Mouse (Mus musculus): ENCODE data around the gene Csnk1g2. TPM values are rescaled to one million over a fixed set of nuclear protein-coding genes. Genes with fewer than 3 reads are reported as not detected.

Gene Csnk1g2
- polyA plus RNA-seq, 1 experiment: 75.2 TPM

DNA sequence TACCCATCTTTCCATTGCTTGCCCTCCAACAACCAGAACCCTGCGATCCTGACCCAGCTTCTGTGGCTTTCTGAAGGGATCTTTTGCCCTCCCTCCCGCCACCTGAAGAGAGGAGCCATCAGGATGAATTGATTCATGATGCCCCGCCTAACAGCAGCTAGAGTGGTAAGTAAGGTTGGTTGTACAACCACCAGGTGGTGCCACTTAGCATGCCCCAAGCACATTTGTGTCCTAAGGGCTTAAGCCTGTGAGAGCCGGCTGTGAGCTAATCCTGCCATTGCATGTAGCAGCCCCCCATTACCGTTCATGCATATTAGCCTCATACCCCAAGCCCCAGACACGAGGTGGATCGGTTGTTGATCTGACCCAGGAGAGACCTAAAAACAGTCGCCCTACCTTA lies 43.7 kb upstream of the Csnk1g2 start:
- H3K4me3 ChIP-seq (replicated peaks; ENCODE audit: control insufficient read depth, low read depth, low read length): peak overlapping the region; percentile 49
- WGBS: 3% methylated on average over 8 of the region's 8 CpGs
- peak overlapping the region; percentile 62 for H3K27ac ChIP-seq (ENCODE audit: control insufficient read depth, insufficient read depth, low read depth, low read length, poor library complexity)
- TF ChIP-seq POLR2A (IDR thresholded peaks at IDR 0.05; ENCODE audit: borderline replicate concordance, control insufficient read depth, low read depth, low read length) (no peak), CTCF (IDR thresholded peaks at IDR 0.05; ENCODE audit: control insufficient read depth, insufficient read depth, low read length) (peak; percentile 77)
- H3K4me1 ChIP-seq (ENCODE audit: control insufficient read depth, insufficient read depth, low read length): peaks cover 7% of the 10 kb centered on the region

- no peak overlapping the region for H3K4me3 ChIP-seq (replicated peaks; ENCODE audit: control insufficient read depth, low read depth, low read length)
- H3K27ac ChIP-seq (ENCODE audit: control insufficient read depth, insufficient read depth, low read depth, low read length, poor library complexity): no peak overlapping the region
- WGBS: 74% methylated on average over 5 of the region's 5 CpGs
- H3K4me1 ChIP-seq (ENCODE audit: control insufficient read depth, insufficient read depth, low read length): peaks cover 5% of the 10 kb centered on the region
- TF ChIP-seq POLR2A (IDR thresholded peaks at IDR 0.05; ENCODE audit: borderline replicate concordance, control insufficient read depth, low read depth, low read length): no peak
- no peak for TF ChIP-seq CTCF (IDR thresholded peaks at IDR 0.05; ENCODE audit: control insufficient read depth, insufficient read depth, low read length)
These were observed 39.6 kb upstream of the Csnk1g2 start for GRCm38 (mm10) chr10:80583047-80583446.

DNA sequence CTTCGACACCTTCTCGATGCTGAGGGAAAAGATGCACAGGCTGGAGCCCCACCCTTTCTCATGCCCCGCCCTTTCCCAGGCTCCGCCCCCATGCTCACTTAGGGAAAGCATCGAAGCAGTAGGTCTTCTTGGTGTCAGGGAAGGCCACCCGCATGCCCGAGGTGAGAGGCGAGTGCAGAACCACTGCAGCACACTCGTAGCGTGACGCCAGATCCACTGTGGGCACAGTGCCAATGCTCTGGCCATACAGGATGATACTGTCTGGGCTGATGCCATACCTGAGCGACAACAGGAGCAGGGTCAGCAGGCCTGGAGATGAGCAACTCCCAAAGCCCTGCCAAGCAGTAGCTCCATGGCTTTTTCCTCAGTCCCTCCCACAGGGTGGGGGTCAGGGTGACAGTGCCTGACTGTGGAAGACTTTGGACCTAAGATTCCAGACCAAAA lies 38.6 kb upstream of the Csnk1g2 start:
- Histone ChIP-seq H3K27ac (ENCODE audit: control insufficient read depth, insufficient read depth, low read depth, low read length, poor library complexity) (no peak overlapping the region), H3K4me1 (ENCODE audit: control insufficient read depth, insufficient read depth, low read length) (peaks cover 2% of the 10 kb centered on the region), H3K4me3 (replicated peaks; ENCODE audit: control insufficient read depth, low read depth, low read length) (no peak overlapping the region)
- WGBS: 67% methylated on average over 12 of the region's 12 CpGs
- TF ChIP-seq POLR2A (IDR thresholded peaks at IDR 0.05; ENCODE audit: borderline replicate concordance, control insufficient read depth, low read depth, low read length) (no peak), CTCF (IDR thresholded peaks at IDR 0.05; ENCODE audit: control insufficient read depth, insufficient read depth, low read length) (no peak)

DNA sequence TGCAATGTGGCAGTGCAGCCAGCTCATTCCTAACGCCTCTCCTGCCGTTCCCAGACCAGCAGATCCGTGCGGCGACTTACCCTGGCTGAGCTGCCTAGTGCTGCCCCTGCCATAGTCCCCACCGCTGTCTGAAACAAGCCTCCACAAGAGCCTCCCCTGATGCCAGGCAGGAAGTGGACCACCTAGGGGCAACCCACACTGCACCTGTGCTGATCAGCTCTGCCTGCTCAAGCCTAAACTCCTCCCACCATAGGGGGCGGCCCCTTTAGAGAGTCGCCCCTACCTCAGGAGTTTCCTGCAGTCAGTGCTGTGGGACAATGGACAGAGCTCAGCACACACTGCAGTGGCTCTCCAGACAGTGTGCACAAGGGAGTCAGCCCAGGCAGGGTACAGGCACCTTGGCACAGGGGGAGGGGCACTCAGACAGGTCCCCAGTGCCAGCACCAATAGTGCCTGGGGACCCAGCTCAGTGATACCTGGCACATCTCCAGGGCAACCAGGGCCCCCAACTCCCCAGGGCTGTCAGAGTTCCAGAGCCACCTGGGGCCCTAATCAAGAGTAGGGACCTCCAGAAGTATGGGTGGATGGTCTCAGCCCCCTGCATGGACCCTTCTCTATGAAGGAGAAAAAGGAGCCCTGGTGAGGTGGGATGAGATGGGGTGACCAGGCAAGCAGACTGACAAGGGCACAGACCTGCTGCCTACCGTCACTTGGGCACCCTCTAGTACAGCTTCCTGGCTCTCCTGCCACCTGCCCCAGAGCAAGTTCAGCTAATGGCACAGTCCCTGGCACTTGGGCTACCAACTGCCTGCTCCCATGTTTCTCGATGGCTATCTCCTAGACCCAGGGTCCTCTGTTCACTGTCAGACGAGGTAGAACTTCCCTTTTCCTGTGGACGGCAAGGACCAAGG lies 37.7 kb upstream of the Csnk1g2 start:
- no peak for TF ChIP-seq CTCF (IDR thresholded peaks at IDR 0.05; ENCODE audit: control insufficient read depth, insufficient read depth, low read length)
- WGBS: 73% methylated on average over 12 of the region's 12 CpGs
- Histone ChIP-seq H3K4me3 (replicated peaks; ENCODE audit: control insufficient read depth, low read depth, low read length) (no peak overlapping the region), H3K27ac (ENCODE audit: control insufficient read depth, insufficient read depth, low read depth, low read length, poor library complexity) (no peak overlapping the region), H3K4me1 (ENCODE audit: control insufficient read depth, insufficient read depth, low read length) (peaks cover 2% of the 10 kb centered on the region; the same call in 1 of the 2 replicates)

- no peak overlapping the region for H3K27ac ChIP-seq (ENCODE audit: control insufficient read depth, insufficient read depth, low read depth, low read length, poor library complexity)
- WGBS: 93% methylated on average over 8 of the region's 8 CpGs
- H3K4me1 ChIP-seq (ENCODE audit: control insufficient read depth, insufficient read depth, low read length): peaks cover 2% of the 10 kb centered on the region; the same call in 1 of the 2 replicates
- H3K4me3 ChIP-seq (replicated peaks; ENCODE audit: control insufficient read depth, low read depth, low read length): no peak overlapping the region
- TF ChIP-seq POLR2A (IDR thresholded peaks at IDR 0.05; ENCODE audit: borderline replicate concordance, control insufficient read depth, low read depth, low read length) (no peak), CTCF (IDR thresholded peaks at IDR 0.05; ENCODE audit: control insufficient read depth, insufficient read depth, low read length) (no peak)
These were observed 37.1 kb upstream of the Csnk1g2 start for GRCm38 (mm10) chr10:80585581-80585980.

DNA sequence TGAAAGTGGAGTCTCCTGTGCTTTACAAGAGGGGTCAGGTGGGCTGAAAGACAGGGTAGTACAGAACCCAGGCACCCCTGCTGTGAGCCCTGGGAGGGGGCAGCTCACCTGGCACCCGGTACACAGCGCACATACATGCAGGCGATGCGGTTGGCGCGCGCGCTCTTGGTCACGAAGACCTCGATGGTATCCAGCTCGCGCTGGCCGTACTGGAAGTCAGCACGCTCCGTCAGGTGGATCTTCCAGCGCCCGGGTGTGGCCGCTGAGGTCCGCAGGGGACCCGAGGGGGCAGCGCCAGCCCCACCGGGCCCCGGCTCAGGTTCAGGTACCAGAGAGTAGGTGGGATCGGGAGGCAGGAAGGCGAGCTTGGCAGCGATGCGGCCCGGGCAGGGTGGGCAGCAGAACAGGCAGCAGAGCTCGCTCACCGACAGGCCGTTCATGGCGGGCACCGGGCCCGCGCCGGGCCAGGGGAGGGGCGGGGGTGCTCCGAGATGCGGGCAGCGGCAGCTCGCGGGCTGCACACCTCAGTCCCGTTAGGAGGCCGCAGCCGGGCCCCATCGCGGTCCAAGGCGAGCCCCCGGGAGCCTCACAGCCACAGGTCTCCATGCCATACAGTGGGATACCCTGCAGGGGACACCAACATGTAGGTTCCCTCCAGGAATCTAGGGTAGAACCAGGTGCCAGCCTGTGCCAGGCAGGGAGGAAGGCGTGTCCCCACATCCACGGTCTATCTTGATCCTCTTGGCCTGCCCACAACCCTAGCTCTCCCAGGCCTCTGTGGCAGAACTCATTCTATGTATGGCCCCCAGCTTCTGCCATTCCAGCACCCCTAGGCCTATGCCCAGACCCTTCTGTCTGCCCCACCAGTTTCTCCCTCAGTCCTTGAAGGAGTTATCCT lies 36.0 kb upstream of the Csnk1g2 start:
- TF ChIP-seq POLR2A (IDR thresholded peaks at IDR 0.05; ENCODE audit: borderline replicate concordance, control insufficient read depth, low read depth, low read length): no peak
- TF ChIP-seq CTCF (IDR thresholded peaks at IDR 0.05; ENCODE audit: control insufficient read depth, insufficient read depth, low read length): no peak
- no peak overlapping the region for H3K4me3 ChIP-seq (replicated peaks; ENCODE audit: control insufficient read depth, low read depth, low read length)
- H3K4me1 ChIP-seq (ENCODE audit: control insufficient read depth, insufficient read depth, low read length): peaks cover 2% of the 10 kb centered on the region; the same call in 1 of the 2 replicates
- peak overlapping the region; percentile 17 for H3K27ac ChIP-seq (ENCODE audit: control insufficient read depth, insufficient read depth, low read depth, low read length, poor library complexity)
- WGBS: 92% methylated on average over 51 of the region's 51 CpGs

GRCm38 (mm10) chr10:80587305-80587657 lies 35.4 kb upstream of the Csnk1g2 start:
- WGBS: 32% methylated on average over 4 of the region's 4 CpGs
- H3K27ac ChIP-seq (ENCODE audit: control insufficient read depth, insufficient read depth, low read depth, low read length, poor library complexity): peak overlapping the region; percentile 35; the same call in 1 of the 2 replicates
- no peak for TF ChIP-seq POLR2A (IDR thresholded peaks at IDR 0.05; ENCODE audit: borderline replicate concordance, control insufficient read depth, low read depth, low read length)
- no peak for TF ChIP-seq CTCF (IDR thresholded peaks at IDR 0.05; ENCODE audit: control insufficient read depth, insufficient read depth, low read length)
- H3K4me1 ChIP-seq (ENCODE audit: control insufficient read depth, insufficient read depth, low read length): peaks cover 2% of the 10 kb centered on the region; the same call in 1 of the 2 replicates
- H3K4me3 ChIP-seq (replicated peaks; ENCODE audit: control insufficient read depth, low read depth, low read length): no peak overlapping the region

Data from bone marrow, adult 2 months (tissue).